Mouse (Mus musculus) erythroblast, embryonic 14.5 days (primary cell): ENCODE data around the gene Rbbp6. TPM values are rescaled to one million over a fixed set of nuclear protein-coding genes. Genes with fewer than 3 reads are reported as not detected.

Experiments used
- H3K27me3 ChIP-seq: 2 replicates; pipeline ENCODE4 v1.6.1; 2012; ENCODE audit warnings: inconsistent platforms; ENCODE audit not compliant: control insufficient read depth
- H3K36me3 ChIP-seq: 2 replicates; pipeline ENCODE4 v1.6.1; 2012; ENCODE audit warnings: mild to moderate bottlenecking, inconsistent platforms; ENCODE audit not compliant: control insufficient read depth
- H3K4me1 ChIP-seq: 2 replicates; pipeline ENCODE4 v1.6.1; 2012; ENCODE audit warnings: inconsistent platforms; ENCODE audit not compliant: control insufficient read depth
- H3K4me3 ChIP-seq: replicated peaks from 2 replicates; pipeline ENCODE3; 2012; ENCODE audit warnings: moderate library complexity, mild to moderate bottlenecking, inconsistent platforms
- H3K9me3 ChIP-seq: 2 replicates; pipeline ENCODE4 v1.6.1; 2012; ENCODE audit warnings: low read length, inconsistent platforms, mixed read lengths; ENCODE audit not compliant: control insufficient read depth
- GATA1 ChIP-seq: IDR thresholded peaks from 2 replicates; pipeline ENCODE4 v1.6.1; 2012; ENCODE audit warnings: low read length, inconsistent platforms, mixed read lengths
- TAL1 ChIP-seq: IDR thresholded peaks from 3 replicates; pipeline ENCODE4 v1.6.1; 2012; ENCODE audit warnings: low read length, inconsistent platforms, mixed read lengths
- polyA plus RNA-seq: library from polyadenylated mRNA; stranded (reverse); fragments of >175 nt; gene quantifications from 2 replicates; pipeline ENCODE4 v1.2.3, GENCODE M21; 2012

Rbbp6 gene
- 4.5 and 4.7 TPM in 2 replicates for polyA plus RNA-seq

GRCm38 (mm10) chr7:122965386-122965785, at the start of gene Rbbp6:
Gene Rbbp6, plus strand, starts transcription at chr7:122965686.
- H3K27me3 ChIP-seq: no peaks in the 10 kb centered on the region
- TF ChIP-seq GATA1 (no peak), TAL1 (no peak)
- H3K9me3 ChIP-seq: no peaks in the 10 kb centered on the region
- H3K36me3 ChIP-seq: no peaks in the 10 kb centered on the region
- H3K4me3 ChIP-seq: no peak within 1 kb of the TSS
- H3K4me1 ChIP-seq: peaks cover 9% of the 10 kb centered on the region

- Histone ChIP-seq H3K9me3 (no peaks in the 10 kb centered on the region), H3K27me3 (no peaks in the 10 kb centered on the region), H3K4me1 (no peaks in the 10 kb centered on the region), H3K36me3 (no peaks in the 10 kb centered on the region), H3K4me3 (no peak overlapping the region)
- no peak for TF ChIP-seq GATA1
- no peak for TF ChIP-seq TAL1
Measured at GRCm38 (mm10) chr7:122919728-122920582, 45.5 kb upstream of the Rbbp6 start.

- Histone ChIP-seq H3K4me3 (no peak overlapping the region), H3K27me3 (no peaks in the 10 kb centered on the region), H3K4me1 (no peaks in the 10 kb centered on the region), H3K9me3 (no peaks in the 10 kb centered on the region), H3K36me3 (no peaks in the 10 kb centered on the region)
- no peak for TF ChIP-seq TAL1
- no peak for TF ChIP-seq GATA1
Measured at GRCm38 (mm10) chr7:122921537-122921936, 43.9 kb upstream of the Rbbp6 start.

GRCm38 (mm10) chr7:122924256-122924655, 41.2 kb upstream of the Rbbp6 start:
- no peak overlapping the region for H3K4me3 ChIP-seq
- no peaks in the 10 kb centered on the region for H3K4me1 ChIP-seq
- no peaks in the 10 kb centered on the region for H3K36me3 ChIP-seq
- H3K9me3 ChIP-seq: no peaks in the 10 kb centered on the region
- H3K27me3 ChIP-seq: no peaks in the 10 kb centered on the region
- TF ChIP-seq GATA1: no peak
- TF ChIP-seq TAL1: no peak

- Histone ChIP-seq H3K9me3 (no peaks in the 10 kb centered on the region), H3K27me3 (no peaks in the 10 kb centered on the region), H3K4me3 (no peak overlapping the region), H3K36me3 (no peaks in the 10 kb centered on the region), H3K4me1 (no peaks in the 10 kb centered on the region)
- TF ChIP-seq TAL1: no peak
- no peak for TF ChIP-seq GATA1
Measured at GRCm38 (mm10) chr7:122930494-122930893, 35.0 kb upstream of the Rbbp6 start.

GRCm38 (mm10) chr7:122932171-122932570, 33.3 kb upstream of the Rbbp6 start:
- Histone ChIP-seq H3K4me1 (no peaks in the 10 kb centered on the region), H3K4me3 (no peak overlapping the region), H3K36me3 (no peaks in the 10 kb centered on the region), H3K9me3 (no peaks in the 10 kb centered on the region), H3K27me3 (no peaks in the 10 kb centered on the region)
- TF ChIP-seq TAL1 (no peak), GATA1 (no peak)

- H3K9me3 ChIP-seq: no peaks in the 10 kb centered on the region
- no peak overlapping the region for H3K4me3 ChIP-seq
- TF ChIP-seq TAL1: no peak
- TF ChIP-seq GATA1: no peak
- no peaks in the 10 kb centered on the region for H3K36me3 ChIP-seq
- no peaks in the 10 kb centered on the region for H3K4me1 ChIP-seq
- no peaks in the 10 kb centered on the region for H3K27me3 ChIP-seq
Measured at GRCm38 (mm10) chr7:122936626-122937025, 28.9 kb upstream of the Rbbp6 start.

- Histone ChIP-seq H3K27me3 (no peaks in the 10 kb centered on the region), H3K4me1 (no peaks in the 10 kb centered on the region), H3K4me3 (no peak overlapping the region), H3K36me3 (no peaks in the 10 kb centered on the region), H3K9me3 (no peaks in the 10 kb centered on the region)
- TF ChIP-seq GATA1 (no peak), TAL1 (no peak)
Measured at GRCm38 (mm10) chr7:122938197-122938596, 27.3 kb upstream of the Rbbp6 start.

- Histone ChIP-seq H3K4me1 (no peaks in the 10 kb centered on the region), H3K27me3 (no peaks in the 10 kb centered on the region), H3K36me3 (no peaks in the 10 kb centered on the region), H3K4me3 (no peak overlapping the region), H3K9me3 (no peaks in the 10 kb centered on the region)
- TF ChIP-seq GATA1 (no peak), TAL1 (no peak)
Measured at GRCm38 (mm10) chr7:122939181-122939580, 26.3 kb upstream of the Rbbp6 start.
